Mouse (Mus musculus): Measurements from ENCODE around the gene Brd7. TPM values are rescaled to one million over a fixed set of nuclear protein-coding genes. Genes with fewer than 3 reads are reported as not detected.

Brd7 gene
- polyA plus RNA-seq, 2 experiments: 27.5 to 35.5 TPM

DNA sequence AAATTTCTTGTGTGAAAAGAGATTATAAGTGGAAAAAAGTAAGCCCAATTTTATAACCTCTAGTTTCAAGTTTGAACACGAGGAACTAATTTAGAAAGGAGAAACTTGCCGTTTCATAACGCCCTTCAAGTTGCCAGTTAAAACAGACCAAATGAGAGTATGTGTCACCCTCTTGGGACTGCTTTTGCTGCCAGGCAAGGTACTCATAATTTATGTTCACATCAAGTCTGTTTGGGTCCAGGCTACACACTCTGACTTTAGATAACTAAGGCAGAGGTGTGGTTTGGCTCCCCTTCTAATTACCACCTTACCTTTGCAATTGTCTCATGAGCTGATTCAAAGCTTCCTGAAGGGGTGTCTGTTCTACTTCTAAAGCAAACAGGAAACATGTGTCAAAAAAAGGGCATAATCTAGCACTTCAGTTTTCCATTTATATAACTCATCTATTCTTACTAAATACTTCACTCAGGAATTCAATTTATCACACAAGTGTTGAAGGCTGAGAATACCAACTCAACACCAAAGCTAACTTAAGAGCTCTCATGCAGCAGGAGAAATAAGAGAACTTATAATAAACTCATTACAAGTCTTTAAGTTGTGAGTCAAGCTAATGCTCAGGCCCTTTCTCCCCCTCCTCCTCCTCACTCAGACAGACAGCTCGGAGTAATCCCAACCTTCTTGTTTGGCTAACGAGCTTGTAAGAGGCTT is 4.6 kb downstream of the Brd7 start:
- no peak overlapping the region for H3K9ac ChIP-seq (replicated peaks)
- peaks cover 4 to 11% of the 10 kb centered on the region in 2 experiments; a peak in 3 of 4 replicates for H3K4me1 ChIP-seq (replicated peaks; ENCODE audit: control insufficient read depth in 2 of 2, insufficient read depth in 2 of 2, low read length in 1 of 2)
- ATAC-seq (ENCODE audit: insufficient read depth) (no peak), DNase-seq (ENCODE audit: low read depth in 3 of 3, low spot score in 3 of 3) (no peak)
- TF ChIP-seq EP300 (IDR thresholded peaks at IDR 0.05; ENCODE audit: low read depth): no peak
- TF ChIP-seq CTCF (IDR thresholded peaks at IDR 0.05; ENCODE audit: low read depth): no peak
- no peaks in the 10 kb centered on the region for H3K9me3 ChIP-seq (ENCODE audit: control insufficient read depth, low read length)
- H3K27me3 ChIP-seq (ENCODE audit: control insufficient read depth, insufficient read depth, low read length): no peaks in the 10 kb centered on the region
- no peak overlapping the region for H3K27ac ChIP-seq
- 75% methylated on average over 5 of the region's 5 CpGs for WGBS (ENCODE audit: insufficient replicate concordance)
- no peak overlapping the region for H3K4me3 ChIP-seq (ENCODE audit: insufficient read depth in 1 of 2, low read depth in 2 of 2, low read length in 2 of 2)
- peaks cover 60% of the 10 kb centered on the region for H3K36me3 ChIP-seq (replicated peaks; ENCODE audit: control insufficient read depth, insufficient read depth, low read depth)
- no peak overlapping the region for H3K4me2 ChIP-seq (ENCODE audit: low read depth)

DNA sequence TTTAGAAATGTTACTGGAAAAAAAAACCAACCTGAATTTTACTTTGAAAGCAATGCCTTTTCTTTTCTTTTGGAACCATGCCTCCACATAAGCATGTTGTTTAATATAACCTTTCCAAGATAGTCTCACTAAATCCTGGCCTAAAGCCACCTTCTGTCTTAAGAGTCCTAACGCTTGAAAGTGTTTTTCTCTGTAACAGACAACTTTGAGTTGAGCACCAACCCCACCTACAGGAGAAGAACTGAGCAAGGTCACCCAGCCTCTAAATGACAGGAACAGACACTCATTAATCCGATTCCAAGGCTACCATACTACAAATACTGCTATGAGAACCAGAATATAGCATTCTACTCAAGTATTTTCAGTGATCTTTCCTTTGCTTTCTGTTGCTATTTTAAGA is 12.9 kb downstream of the Brd7 start:
- no peak overlapping the region for H3K27ac ChIP-seq
- WGBS (ENCODE audit: insufficient replicate concordance): 80% methylated on average over 2 of the region's 2 CpGs
- no peak for TF ChIP-seq CTCF (IDR thresholded peaks at IDR 0.05; ENCODE audit: low read depth)
- no peak for TF ChIP-seq EP300 (IDR thresholded peaks at IDR 0.05; ENCODE audit: low read depth)

DNA sequence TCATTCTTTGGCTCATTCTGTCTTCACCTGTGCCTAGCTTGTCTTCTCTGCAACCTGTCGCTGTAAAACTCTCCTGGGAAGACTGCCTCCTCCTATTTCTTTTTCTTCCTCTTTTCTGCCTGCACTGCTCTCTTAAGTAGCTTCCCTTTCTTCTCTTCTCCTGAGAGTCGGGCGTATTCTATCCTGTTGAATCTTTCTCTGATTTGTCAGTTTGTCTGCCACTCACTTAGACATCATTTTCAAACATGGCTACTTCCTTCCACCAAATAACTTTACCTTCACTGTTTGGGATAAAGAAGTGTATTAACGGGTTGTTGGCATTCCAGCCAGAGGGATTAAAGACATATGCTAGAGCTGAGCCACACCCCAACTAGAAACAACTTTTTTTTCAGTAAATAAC is 20.0 kb downstream of the Brd7 start:
- TF ChIP-seq CTCF (IDR thresholded peaks at IDR 0.05; ENCODE audit: low read depth) (no peak), EP300 (IDR thresholded peaks at IDR 0.05; ENCODE audit: low read depth) (no peak)
- Histone ChIP-seq H3K4me2 (ENCODE audit: low read depth) (no peak overlapping the region), H3K27me3 (ENCODE audit: control insufficient read depth, insufficient read depth, low read length) (no peaks in the 10 kb centered on the region), H3K9ac (replicated peaks) (no peak overlapping the region), H3K4me3 (ENCODE audit: insufficient read depth in 1 of 2, low read depth in 2 of 2, low read length in 2 of 2) (no peak overlapping the region), H3K36me3 (replicated peaks; ENCODE audit: control insufficient read depth, insufficient read depth, low read depth) (peaks cover 69% of the 10 kb centered on the region), H3K27ac (no peak overlapping the region), H3K4me1 (replicated peaks; ENCODE audit: control insufficient read depth in 2 of 2, insufficient read depth in 2 of 2, low read length in 1 of 2) (no peaks in the 10 kb centered on the region), H3K9me3 (ENCODE audit: control insufficient read depth, low read length) (no peaks in the 10 kb centered on the region)
- ATAC-seq (ENCODE audit: insufficient read depth) (no peak), DNase-seq (ENCODE audit: low read depth in 3 of 3, low spot score in 3 of 3) (no peak)
- 70% methylated on average over 4 of the region's 4 CpGs for WGBS (ENCODE audit: insufficient replicate concordance)

More for the DNA sequence above, 12.9 kb downstream of the Brd7 start:
- Histone ChIP-seq H3K4me3 (ENCODE audit: insufficient read depth in 1 of 2, low read depth in 2 of 2, low read length in 2 of 2) (no peak overlapping the region), H3K36me3 (replicated peaks; ENCODE audit: control insufficient read depth, insufficient read depth, low read depth) (peaks cover 77% of the 10 kb centered on the region), H3K4me2 (ENCODE audit: low read depth) (no peak overlapping the region), H3K27me3 (ENCODE audit: control insufficient read depth, insufficient read depth, low read length) (no peaks in the 10 kb centered on the region), H3K9ac (replicated peaks) (no peak overlapping the region), H3K9me3 (ENCODE audit: control insufficient read depth, low read length) (no peaks in the 10 kb centered on the region), H3K4me1 (replicated peaks; ENCODE audit: control insufficient read depth in 2 of 2, insufficient read depth in 2 of 2, low read length in 1 of 2) (no peaks in the 10 kb centered on the region)
- no peak for ATAC-seq (ENCODE audit: insufficient read depth)
- DNase-seq (ENCODE audit: low read depth in 3 of 3, low spot score in 3 of 3): no peak

DNA sequence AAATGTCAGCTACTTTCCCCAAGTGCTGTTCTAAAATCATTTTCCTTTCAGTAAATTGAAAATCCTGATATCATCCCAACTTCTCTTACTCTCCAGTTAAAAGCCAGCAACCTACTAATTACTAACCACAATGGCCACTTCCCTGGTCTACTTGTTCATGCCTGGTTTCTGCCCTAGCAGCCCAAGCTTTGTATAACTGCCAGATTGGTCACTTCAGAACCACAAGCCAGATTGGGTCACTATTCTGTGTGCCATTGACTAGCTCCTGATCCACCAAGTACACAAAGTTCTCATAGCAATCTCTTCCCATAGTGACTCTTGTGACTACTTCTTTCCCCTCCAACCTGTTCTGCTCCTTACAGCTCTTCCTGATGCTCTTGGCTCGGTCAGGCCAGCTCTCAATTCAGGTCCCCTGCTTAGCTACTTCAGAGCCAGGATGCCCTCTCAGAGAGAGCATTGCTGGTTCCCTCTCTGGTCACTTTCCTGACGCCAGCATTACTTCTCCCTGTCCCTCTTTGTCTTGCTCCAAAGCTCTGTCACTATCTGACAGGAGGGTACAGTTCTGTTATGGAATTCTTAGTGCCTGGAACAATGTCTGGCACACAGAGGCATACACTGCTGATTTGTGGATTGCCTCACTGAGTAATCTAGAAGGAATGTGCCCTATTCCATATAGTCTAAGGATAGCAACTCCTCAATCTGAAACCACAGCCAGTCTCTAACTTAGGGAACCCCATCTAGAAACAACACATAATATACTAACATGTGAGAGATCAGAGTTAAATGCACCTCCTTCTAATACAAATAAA is 21.9 kb downstream of the Brd7 start:
- DNase-seq (ENCODE audit: low read depth in 3 of 3, low spot score in 3 of 3) (no peak), ATAC-seq (ENCODE audit: insufficient read depth) (no peak)
- peaks cover 10% of the 10 kb centered on the region in 2 experiments for H3K4me1 ChIP-seq (replicated peaks; ENCODE audit: control insufficient read depth in 2 of 2, insufficient read depth in 2 of 2, low read length in 1 of 2)
- H3K9ac ChIP-seq (replicated peaks): no peak overlapping the region
- no peak overlapping the region for H3K4me3 ChIP-seq (ENCODE audit: insufficient read depth in 1 of 2, low read depth in 2 of 2, low read length in 2 of 2)
- TF ChIP-seq CTCF (IDR thresholded peaks at IDR 0.05; ENCODE audit: low read depth) (no peak), EP300 (IDR thresholded peaks at IDR 0.05; ENCODE audit: low read depth) (no peak)
- no peaks in the 10 kb centered on the region for H3K9me3 ChIP-seq (ENCODE audit: control insufficient read depth, low read length)
- 64% methylated on average over 2 of the region's 2 CpGs for WGBS (ENCODE audit: insufficient replicate concordance)
- peaks cover 64% of the 10 kb centered on the region for H3K36me3 ChIP-seq (replicated peaks; ENCODE audit: control insufficient read depth, insufficient read depth, low read depth)
- H3K27me3 ChIP-seq (ENCODE audit: control insufficient read depth, insufficient read depth, low read length): no peaks in the 10 kb centered on the region
- H3K27ac ChIP-seq: no peak overlapping the region
- H3K4me2 ChIP-seq (ENCODE audit: low read depth): no peak overlapping the region

DNA sequence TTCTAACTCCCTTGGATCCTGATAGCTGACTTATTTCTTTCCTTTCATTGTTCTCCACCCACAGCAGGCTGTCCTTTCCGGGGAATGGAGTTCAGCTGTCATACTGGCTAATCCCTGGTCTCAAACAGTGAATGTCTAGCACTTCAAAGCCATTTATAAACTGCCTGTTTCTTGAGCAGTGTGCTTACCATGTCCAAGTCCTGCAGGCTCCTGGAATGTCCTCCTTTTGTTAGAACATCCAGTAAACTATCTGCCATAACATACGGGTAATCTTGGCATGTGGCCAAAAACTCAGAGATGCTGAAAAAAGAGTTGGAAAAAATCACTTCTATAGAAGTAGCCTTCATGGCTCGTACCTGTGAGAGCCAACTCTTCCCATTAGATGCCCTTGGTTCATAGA is 22.8 kb downstream of the Brd7 start:
- 70% methylated on average over 3 of the region's 3 CpGs for WGBS (ENCODE audit: insufficient replicate concordance)
- TF ChIP-seq EP300 (IDR thresholded peaks at IDR 0.05; ENCODE audit: low read depth) (no peak), CTCF (IDR thresholded peaks at IDR 0.05; ENCODE audit: low read depth) (no peak)
- H3K4me1 ChIP-seq (replicated peaks; ENCODE audit: control insufficient read depth in 2 of 2, insufficient read depth in 2 of 2, low read length in 1 of 2): peaks cover 18 to 19% of the 10 kb centered on the region in 2 experiments
- no peak overlapping the region for H3K27ac ChIP-seq
- H3K4me3 ChIP-seq (ENCODE audit: insufficient read depth in 1 of 2, low read depth in 2 of 2, low read length in 2 of 2): no peak overlapping the region
- no peak for DNase-seq (ENCODE audit: low read depth in 3 of 3, low spot score in 3 of 3)
- peaks cover 55% of the 10 kb centered on the region for H3K36me3 ChIP-seq (replicated peaks; ENCODE audit: control insufficient read depth, insufficient read depth, low read depth)
- ATAC-seq (ENCODE audit: insufficient read depth): no peak
- no peaks in the 10 kb centered on the region for H3K9me3 ChIP-seq (ENCODE audit: control insufficient read depth, low read length)
- H3K27me3 ChIP-seq (ENCODE audit: control insufficient read depth, insufficient read depth, low read length): no peaks in the 10 kb centered on the region
- H3K4me2 ChIP-seq (ENCODE audit: low read depth): no peak overlapping the region
- H3K9ac ChIP-seq (replicated peaks): no peak overlapping the region

Measured in liver, embryonic 14.5 days (tissue).